Mouse (Mus musculus) right cerebral cortex, postnatal 25 days (tissue): ENCODE data around the gene Rhot1.

Experiments
- DNase-seq: peaks from one replicate; pipeline ENCODE4 v3.0.0; 2022

Rhot1 gene

DNA sequence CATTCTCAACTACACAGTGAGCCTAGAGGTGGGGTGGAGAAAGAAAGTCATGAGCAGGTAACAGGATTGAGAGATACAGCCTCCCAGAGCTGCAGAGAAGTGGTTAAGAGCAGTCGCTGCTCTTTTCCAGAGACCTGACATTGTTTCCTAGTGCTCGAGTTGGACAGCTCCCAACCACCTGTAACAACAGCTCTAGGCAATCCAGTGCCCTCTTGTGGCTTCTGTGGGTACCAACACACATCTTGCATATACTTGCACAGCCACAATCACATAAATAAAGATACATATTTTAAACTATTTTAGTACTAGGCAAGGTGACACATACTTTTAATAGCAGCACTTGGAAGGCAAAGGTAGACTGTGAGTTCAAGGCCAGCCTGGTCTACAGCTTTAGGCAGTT is 82.2 kb downstream of the Rhot1 start:
- DNase-seq = no peak

DNA sequence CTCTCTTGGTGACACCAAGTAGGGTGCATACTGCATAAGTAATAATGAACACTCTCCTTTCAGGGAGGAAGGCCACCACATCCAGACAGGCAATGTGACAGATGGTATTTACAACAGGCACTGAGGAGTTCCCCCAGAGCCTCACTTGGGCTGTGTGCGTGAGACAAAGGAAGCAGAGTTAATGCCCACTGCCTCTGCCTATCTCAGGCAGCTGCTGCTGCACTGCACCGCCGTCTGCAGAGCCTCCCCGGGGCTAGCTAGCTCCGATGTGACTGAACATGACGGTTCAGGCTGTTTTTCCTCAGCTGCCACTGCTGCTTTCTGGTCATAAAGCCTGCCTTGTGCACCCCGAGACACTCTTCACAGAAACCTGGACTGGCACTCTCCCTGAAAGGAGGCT is 83.6 kb downstream of the Rhot1 start:
- no peak for DNase-seq

DNA sequence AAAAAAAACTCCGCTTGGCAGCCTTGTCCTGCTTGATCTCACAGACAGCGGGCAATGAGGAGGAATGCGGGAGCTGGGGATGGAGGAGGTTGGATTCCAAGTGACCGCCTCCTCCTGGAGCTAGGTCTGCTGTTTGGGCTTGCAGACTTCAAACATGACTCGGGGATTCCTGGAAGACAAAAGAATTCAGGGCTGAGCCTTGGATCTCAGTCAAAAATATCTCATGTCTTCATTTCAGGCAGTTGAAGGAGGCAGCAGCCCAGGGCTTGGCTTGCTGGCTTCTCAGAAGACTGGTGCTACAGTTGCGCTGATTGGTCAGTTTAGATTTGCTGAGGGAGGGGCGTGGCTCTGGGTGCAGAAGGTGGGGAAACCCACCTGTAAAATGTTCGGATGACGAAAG is 86.2 kb downstream of the Rhot1 start:
- DNase-seq = no peak

DNA sequence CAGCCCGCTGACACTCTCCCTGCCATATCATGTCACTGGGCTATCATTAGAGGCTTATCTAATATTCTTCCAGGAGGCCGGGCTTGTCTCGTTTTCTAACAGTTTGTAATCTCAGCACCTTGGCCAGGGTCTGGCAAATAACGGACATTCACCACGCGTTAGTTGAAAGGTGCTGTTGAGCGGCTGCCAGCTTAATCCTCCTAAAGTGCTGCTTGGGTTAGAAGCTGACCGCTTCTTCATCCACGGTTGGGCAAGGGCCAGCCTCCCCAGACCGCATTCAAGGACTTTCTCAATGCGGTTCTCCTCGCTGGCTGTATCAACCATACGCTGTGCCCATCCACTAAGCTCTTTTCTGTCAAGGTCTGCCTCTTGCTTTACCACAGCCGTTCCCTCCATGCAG is 87.0 kb downstream of the Rhot1 start:
- DNase-seq = no peak

DNA sequence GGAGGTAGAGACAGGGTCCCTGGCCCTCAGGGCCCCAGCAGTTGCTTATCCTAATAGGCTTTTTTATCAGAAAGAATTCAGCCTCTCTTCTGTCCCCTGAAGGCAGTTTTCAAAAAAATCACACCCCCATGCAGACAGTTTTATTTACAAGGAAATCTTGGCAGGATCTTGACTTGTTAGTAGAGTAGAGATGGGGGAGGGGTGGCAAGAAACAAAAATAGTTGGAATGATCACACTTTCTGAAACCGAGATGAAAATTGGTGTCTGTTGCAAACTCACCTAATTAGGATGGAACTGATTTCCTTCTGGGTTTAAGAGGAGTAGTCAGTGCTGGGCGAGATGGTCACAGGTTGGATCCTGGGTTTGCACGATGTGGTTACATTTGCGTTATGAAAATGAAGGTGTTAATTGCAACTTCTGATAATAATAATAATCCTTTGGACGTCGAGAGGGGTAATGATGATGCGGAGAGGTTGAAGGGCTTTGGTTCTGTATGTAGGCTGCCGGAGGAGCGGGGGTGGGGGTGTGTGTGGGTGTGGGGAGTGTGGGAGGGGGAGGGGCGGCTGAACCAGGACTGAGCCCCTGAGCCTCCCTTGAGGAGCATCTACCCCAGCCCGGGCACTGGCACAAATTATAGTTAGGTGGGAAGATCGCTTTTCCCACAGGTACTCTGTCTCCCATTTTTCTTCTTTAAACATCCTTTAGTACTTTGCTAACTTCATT is 90.9 kb downstream of the Rhot1 start:
- no peak for DNase-seq

DNA sequence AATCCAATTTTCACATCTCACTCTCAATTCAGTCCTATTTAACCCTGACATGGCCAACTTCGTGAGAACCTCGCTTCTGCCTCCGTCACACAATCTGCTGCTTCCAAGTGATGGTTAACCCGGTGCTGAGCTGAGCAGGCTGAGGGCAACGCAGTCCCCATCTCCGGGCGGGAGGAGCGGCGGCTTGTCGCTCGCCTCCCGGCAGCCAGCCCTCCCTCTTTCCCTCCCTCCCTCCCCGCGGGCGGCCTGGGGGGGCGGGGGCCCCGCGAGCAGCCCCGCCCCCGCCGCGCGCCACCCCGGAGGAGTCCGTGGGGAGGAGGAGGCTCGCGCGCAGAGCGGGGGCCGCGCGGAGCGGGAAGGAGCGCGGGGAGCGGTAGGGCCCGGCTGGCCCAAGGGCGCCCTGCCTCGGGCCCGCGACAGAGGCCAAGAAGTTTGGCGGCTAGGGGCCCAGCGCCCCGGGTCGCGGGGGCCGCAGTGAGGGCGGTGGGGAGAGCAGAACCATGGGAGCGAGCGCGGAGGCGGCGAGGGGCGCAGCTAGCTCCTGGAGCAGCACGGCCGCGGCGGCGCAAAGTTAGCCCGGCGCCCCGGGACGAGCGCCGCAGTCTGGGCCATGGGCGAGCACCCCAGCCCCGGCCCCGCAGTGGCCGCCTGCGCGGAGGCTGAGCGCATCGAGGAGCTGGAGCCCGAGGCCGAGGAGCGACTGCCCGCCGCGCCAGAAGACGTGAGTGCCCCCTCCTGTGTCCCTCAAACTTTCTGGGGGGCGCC is 91.9 kb downstream of the Rhot1 start, which contains the start of gene Rhbdl3:
Gene Rhbdl3, plus strand, starts transcription at position 362 of the 765 bp plus-strand sequence.
- DNase-seq = peak; percentile 66

DNA sequence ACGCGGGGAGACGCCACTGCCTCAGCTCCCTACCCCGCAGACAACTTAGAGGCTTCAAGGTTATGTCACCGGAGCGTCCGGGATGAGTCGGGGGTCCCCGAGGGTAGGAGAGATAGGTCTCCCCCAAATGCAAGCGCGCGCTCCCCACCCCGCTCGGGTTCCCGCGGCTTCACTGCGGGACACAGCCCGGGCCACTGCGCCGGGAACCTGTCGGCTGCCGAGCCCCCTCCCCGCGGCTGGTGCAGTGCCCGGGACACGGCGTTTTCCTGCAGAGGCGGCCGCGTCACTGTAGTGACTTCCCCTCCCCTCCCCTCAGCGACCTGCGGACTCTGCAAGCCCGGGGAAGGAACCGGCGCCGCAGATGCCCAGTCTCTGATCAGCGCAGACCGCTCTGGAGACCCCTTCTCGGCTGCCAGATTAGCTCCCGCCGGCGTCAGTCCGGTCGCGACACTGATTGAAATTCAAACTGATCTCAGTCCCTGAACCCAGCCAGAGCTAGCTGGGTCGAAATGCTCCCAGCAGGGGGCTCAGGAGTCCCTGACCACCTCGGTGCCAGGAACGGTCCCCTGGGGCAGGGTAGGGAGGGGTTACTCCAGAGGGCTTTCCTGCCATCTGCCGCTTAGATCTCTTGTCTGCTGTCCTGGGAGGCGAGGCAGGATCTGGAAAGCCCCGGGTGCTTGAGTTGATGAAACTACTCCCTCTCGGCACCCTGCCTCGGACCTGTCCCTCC is 92.7 kb downstream of the Rhot1 start:
- peak; percentile 47 for DNase-seq

DNA sequence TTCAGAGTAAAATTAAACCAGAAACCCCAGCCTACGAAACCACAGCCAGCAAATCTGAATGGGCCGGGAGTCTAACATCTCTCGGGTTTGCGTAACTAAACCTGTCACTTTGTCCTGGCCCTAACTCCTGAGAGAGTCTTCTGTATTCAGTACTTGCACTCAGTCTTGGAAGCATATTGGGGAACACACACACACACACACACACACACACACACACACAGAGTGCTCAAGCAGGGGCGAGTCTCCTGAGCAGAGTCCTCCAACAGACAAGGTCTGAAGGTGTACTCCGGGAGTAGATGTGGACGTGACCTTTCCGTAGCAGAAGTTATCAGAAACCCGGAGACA is 93.2 kb downstream of the Rhot1 start:
- no peak for DNase-seq

DNA sequence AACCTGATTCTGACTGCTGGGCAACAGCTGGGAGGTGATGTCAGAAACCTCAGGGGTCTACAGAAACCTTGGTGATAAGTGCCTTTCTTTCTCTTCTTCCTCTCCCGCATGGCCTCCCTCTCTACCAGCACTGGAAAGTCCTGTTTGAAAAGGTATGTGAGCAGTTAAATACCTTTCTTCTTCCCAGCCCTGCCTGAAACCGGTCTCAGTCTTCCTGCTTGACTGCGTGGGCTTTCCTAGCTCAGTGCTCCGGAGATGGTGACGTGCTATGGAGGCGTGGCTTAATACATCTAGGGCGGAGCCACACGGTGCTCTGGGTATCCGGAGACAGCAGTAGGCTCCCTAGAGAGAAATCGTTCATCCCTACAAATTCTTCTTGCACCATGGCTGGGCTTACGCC is 93.7 kb downstream of the Rhot1 start:
- DNase-seq = peak; percentile 80

DNA sequence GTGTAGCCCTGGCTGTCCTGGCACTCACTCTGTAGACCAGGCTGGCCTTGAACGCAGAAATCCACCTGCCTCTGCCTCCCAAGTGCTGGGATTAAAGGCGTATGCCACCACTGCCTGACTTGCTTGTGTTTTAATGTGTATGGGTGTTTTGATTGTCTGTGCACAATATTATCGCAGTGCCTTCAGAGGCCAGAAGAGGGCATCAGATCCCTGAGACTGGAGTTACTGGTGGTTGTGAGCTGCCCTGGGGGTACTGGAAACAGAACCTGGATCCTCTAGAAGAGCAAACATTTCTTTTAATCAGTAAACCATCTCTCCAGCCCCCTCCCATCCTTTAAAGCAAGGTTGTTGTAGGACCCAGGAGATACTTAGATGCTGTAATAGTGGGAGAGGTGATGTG is 94.9 kb downstream of the Rhot1 start:
- no peak for DNase-seq

DNA sequence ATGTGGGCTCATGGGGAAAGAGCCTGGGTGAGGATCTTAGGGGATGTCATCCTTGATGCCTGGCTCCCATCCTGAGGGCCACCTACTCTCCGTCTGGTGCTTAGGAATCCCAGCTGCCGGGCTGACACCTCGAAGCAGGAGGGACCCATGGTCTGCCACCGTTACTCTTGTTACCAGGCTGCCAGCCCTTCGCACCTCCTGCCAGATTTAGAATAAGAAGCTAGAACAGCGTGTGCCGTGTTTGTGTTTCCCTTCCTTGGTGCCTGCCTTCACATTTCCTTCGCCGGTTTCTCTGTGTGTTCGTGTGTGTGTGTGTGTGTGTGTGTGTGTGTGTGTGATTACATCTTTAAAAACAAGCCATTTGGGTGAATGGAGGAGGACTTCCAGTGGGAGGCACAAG is 96.0 kb downstream of the Rhot1 start:
- peak; percentile 52 for DNase-seq

DNA sequence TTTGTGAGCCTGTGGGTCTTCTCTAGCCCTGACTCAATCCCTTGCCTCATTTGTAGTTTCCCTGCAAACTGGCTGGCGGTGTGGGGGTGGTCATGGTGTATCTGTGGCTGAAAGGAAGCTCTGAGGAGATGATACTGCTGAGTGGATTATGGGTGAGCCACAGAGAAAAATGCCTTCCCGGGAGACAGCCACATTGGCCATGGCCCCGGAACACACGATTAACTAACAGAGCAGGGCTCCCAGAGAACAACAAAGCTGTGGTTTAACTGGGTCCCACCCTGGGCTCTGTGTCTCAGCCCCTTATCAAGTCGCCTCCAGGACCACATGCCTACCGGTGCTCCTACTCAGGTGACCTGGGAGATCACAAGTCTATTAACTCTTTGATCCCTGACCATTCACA is 99.7 kb downstream of the Rhot1 start:
- DNase-seq = no peak

DNA sequence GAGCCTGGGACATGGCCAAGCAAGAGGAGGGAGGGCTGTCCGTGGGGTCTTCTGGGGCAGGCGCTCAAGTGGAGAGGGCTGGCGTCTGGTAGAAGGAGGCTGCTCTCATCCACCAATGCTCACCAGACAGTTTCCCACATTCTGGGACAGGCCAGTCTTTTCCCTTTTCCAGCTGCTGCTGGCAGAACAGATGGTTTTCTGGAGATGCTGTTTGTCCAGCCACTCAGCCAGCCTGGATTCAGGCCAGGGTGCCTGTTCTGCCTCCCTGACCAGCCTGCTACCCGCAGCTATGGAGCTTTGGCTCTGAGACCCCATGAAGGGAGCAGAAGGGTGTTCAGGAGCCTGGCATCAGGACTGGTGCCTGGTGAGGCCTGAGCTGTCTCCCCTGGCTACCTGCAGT is 102.5 kb downstream of the Rhot1 start:
- DNase-seq = no peak

DNA sequence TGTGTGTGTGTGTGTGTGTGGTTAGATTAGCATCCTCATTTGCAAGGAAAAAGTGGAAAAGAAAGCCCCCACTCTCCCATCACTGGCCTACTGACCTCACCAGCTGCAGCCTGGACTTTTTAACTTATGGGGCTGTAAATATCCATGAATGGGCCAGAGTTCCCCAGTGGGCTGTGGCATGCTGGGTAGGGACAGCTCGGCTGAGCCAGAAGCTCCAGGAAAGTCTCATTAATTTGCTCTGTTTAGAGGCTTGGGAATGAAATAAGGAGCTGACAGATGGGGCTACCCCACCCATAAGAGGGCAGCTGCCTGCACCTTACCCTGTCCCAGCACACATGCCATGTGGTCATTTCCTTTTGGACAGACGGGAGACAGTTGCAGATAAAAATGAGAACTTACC is 103.2 kb downstream of the Rhot1 start:
- no peak for DNase-seq

DNA sequence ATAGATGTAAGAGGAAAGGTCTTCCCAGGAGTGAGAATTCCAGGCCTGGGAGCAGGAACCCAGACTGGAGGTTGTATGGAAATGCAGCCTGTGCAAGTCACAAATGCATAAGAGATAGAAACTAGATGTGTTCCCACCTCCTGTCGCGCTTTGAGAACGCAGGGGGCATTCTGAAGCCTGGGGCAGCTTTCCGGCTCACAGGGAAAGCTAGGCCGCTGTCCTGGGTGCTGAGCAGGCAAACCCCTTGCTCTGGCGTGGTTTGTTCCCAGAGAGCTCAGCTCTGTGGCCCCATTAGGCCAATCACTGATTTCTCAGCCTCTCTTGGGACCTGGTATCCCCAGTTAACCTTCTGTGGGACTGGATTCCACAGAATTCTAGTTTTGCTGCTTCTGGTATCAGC is 103.7 kb downstream of the Rhot1 start:
- no peak for DNase-seq

DNA sequence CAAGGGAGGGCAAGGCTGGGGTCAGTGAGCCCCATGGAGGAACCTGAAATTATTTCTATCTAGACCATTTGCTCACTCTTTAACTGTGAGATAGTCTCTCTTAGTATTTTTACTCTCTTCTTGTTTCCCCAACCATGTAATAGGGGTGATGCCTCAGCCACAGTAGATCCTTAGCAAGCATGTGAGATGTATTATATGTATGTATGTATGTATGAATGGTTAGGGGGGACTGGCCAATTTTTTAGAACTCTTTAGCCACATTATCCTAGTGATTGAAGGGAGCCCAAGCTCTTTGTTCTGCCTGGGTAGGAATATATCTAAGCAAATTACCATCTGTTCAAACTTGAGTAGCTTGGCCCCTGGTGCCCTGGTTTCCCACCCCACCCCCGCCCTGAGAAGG is 104.6 kb downstream of the Rhot1 start:
- no peak for DNase-seq

DNA sequence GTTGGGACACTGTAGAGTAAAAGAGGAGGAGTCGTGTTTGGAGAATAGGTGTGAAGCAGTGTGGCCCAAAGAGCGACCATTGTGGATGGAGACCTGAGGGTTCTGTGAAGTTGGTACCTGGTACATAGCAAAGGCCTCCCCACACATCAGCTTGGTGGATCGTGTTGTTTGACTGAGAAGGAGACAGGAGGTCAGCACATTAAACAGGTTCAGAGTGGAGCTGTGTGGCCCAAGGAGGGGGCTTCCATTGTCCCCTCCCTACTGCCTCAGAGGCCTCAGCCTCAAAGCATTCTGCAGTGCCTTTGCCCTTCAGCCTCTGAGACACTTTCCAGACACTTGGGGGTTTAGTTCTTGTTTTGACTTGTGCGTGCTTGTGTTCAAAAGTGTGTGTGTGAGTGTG is 105.1 kb downstream of the Rhot1 start:
- DNase-seq = no peak

DNA sequence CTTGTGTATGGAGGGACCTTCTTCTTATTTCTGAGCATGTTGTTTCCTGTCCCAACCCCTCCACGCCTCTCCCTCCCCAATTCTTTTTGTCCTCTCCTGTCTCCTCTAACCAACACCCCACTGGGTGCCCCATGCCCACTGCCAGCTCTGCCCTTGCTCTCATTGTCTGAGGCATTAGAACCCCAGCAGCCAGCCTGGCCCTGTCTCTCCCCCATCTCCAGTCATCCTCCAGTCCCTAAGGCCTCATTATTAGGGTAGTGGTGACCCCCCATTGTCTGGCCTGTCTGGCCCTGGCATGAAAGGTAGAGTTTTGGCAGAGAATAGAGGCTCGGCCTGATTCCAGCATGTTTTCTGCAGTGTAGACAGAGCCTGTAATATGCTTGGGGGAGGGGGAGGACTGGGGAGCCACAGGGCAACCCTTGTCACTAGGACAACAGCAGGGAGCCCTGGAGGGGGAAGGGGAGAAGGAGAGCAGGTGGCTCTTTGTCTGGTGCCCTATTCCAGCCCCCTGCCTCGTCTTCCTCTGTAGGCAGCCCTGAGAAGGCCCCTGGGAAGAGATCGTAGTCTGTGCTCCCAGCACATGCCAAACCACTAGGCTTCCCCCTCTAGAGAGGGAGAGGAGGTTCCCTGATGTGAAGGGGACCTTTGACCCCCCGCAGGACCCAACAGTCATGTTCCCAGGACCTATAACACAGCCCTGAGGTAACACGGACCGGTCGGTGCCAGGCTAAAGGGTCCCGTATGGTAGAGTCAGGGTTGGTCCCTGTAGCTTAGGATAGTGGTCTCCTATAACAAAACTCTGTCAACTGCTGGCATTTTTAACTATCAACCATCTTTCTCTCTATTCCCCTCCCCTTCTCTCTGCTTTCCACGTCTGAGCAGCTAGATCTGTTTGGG is 107.2 kb downstream of the Rhot1 start:
- no peak for DNase-seq
